Mouse (Mus musculus) right cerebral cortex, postnatal 25 days (tissue): ENCODE measurements around the gene Cnnm3.

Experiments
- DNase-seq: peaks from one replicate; pipeline ENCODE4 v3.0.0; 2022

Gene Cnnm3

DNA sequence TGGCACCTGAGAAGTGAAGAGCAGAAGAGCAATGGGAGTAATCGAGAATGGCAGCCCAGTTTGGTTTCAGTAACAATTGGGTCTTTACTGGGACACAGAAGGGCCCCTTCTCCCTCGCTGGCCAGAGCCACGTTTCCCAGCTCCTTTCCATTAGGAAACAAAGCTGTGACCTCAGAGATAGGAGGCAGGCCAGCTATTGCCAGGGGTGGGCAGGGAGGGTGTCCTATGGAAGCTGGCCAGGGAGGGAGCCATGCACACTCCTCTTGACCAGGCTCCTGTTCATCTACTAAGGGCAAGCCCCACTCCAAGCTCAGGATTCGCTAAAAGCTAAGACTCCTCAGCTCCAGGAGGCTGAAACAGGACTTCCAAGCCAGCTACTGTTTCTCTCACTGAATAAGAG is 47.6 kb downstream of the Cnnm3 start:
- no peak for DNase-seq

DNA sequence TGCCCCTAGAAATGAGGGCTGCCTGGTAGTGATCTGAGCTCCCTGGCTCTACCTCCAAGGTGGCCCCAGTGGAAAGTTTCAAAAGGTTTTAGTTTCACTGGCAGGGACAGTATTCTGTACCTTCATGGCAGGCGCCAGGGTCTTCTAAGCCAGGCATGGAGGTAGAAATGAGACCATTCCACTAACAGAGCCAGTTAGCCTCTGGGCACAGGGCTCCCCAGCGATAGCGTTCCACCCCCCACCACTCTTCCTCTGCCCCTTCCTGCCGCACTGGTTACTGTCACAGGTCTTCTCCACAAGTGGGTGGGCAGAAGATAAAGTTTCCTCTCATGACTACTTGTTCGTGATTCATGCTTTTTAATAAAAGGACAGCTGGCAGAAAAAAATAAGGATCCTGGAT is 48.2 kb downstream of the Cnnm3 start:
- DNase-seq, result no peak

DNA sequence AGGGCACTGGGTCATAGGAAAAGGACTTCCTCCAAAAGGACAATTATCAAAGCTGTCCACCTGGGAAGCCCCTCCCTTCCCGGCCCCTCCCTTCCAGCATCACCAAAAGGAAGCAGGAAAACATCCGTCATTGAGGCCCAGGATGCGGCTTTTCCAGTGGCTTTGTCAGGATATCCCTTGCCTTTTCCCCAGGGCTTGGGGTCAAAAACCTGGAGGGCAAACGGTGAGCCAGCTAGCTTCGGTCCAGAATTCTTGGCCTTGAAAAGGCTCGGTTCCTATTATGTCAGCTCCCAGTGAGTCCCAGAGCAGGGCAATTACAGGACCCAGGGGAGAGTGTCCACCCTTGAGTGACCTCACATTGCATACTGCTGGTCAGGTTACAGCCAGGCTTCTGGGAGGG is 49.2 kb downstream of the Cnnm3 start:
- DNase-seq, result no peak

- no peak for DNase-seq
Observed at GRCm38 (mm10) chr1:36562388-36562787, 50.7 kb downstream of the Cnnm3 start.

DNA sequence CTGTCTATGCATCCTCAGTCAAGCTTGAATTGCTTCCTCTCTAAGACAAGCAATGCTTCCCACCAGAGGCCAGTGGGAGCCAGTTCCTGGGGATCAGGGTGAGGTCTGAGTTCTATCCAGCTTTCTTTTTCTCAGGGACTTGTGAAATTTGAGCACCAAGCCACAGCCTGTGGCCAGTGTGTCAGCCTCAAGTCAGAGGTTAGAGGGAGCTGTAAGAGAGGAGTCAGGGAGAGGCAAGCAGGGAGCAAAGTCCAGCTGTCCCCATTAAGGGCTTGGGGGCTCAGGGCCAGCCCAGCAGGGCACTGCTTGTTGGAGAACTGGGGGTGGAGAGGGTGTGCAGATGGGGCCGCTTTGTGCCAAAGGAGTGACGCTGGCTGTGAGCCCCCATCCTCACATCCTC is 51.5 kb downstream of the Cnnm3 start:
- DNase-seq, result no peak

- DNase-seq, result no peak
Observed at GRCm38 (mm10) chr1:36563632-36564031, 52.0 kb downstream of the Cnnm3 start.

DNA sequence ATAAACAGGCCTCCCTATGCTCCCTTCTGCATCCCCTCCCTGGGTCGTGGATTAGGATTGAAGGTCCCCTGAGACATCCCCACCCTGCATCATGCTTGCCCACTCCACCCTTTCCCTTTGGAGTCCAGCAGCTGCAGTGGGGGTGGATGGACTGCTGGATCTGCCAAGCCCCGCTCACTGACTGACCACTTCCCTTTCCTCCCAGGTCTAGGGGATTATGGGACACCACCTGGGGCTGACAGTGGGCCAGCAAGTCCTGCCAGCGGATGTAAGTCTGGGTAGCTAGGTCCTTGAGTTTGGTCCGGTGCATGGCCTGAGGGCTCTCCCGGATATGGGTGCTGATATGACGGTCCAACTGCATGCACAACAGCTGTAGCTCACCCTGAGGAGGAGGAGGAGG is 52.4 kb downstream of the Cnnm3 start:
- no peak for DNase-seq

GRCm38 (mm10) chr1:36566425-36566824 is 54.8 kb downstream of the Cnnm3 start:
- no peak for DNase-seq

GRCm38 (mm10) chr1:36567818-36568603 is 56.3 kb downstream of the Cnnm3 start:
- DNase-seq, result no peak

GRCm38 (mm10) chr1:36568776-36569175 is 57.1 kb downstream of the Cnnm3 start:
- DNase-seq, result no peak

- no peak for DNase-seq
Observed at GRCm38 (mm10) chr1:36569694-36570276, 58.1 kb downstream of the Cnnm3 start.

DNA sequence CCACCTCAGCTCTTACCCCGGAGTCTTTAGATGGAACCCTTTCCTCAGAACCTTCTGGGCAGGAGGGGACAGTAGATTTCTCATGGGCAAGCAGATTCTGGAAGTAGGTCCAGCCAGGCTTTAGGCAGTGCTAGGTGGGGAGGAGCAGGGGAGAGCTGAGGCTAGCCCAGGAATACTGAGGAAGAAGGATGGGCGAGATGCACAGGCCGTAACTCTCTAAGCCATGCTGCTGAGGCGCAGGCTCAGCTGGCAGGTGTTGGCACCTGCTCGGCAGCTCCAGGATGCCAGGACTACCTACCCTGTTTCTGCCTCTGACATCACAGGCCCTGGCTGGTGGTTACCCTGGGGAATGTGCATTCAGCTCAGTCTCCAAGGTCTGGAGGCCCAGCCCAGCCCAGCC is 58.7 kb downstream of the Cnnm3 start:
- no peak for DNase-seq

DNA sequence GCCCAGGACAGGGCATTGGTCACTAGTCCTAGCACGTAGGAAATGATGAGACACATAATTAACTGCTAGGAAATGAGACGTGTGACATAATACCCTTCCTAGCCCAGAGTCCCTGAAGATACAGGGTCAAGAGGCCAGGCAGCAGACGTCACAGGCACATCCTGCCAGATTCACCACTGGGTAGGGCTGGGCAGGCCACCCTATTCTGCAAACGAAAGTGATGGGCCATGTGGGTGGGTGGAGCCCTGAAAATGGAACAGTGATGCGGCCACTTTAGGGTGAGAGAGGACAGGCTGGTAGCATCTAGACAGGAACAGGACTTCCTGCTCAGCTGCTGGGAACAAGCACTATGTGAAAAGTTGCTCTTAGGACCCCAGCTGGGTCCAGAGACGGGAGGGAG is 60.0 kb downstream of the Cnnm3 start:
- DNase-seq, result no peak

DNA sequence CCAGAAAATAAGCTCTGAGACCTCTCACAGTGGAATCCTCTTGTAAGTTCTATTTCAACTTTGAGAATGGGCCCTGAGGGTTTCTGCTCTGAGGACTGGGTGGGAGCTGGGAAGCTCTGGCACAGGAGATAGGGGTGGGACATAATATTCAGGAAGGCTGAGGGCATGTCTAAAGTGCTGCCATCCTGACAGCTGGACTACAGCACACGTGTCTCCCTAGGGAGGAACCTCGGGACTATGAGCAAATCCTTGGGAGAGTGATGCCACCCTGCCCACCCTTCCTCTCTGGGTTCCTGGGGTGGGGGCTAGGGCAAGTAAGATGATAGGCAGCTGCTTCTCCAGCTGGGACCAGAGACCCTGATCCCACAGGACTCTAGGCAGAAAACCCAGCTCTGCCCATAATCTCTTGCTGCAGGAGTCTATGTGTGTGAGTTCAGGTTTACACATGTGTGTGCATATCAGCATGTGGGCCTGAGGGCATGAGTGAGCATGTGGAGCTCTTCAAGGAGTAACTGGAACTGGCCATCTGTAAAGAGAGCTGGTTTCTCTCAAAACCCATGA is 60.6 kb downstream of the Cnnm3 start:
- no peak for DNase-seq

GRCm38 (mm10) chr1:36572709-36573108 is 61.0 kb downstream of the Cnnm3 start:
- no peak for DNase-seq

- no peak for DNase-seq
Observed at GRCm38 (mm10) chr1:36573524-36573923, 61.9 kb downstream of the Cnnm3 start.

GRCm38 (mm10) chr1:36574196-36574955 is 62.7 kb downstream of the Cnnm3 start:
- DNase-seq, result no peak

GRCm38 (mm10) chr1:36575347-36575746 is 63.7 kb downstream of the Cnnm3 start:
- DNase-seq, result no peak

DNA sequence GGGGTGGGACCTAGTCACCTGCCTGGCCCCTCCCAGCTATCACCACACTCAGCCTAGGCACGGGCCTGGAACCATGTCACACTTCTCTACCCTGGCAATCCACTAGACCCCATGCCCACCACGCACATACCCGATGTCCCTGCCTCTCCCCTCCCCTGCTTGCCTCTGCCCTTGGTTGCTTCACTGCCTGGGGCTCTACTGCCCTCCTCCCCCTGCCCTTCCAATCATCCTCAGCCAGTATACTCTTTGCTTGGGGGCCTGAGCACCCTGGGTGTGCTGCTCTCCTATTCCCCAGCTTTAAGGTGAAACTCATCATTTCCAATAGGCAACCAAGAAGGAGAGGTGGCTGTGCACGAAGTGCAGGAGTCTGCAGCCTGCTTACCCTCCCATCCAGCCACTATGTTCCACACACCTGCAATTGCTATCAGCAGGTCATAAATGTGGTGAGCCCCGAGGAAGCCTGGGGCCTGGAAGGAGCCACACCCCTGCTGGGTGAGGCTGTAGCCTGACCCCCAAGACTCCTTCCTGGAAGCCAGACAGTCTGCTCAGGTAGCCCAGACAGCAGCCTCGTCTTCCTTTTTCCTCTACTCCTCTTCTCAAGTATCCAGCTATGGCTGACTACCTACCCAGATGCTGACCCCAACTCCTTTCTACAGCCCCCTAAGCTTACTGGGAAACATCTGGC is 65.5 kb downstream of the Cnnm3 start:
- no peak for DNase-seq
